Mouse (Mus musculus) naive thymus-derived CD4-positive, alpha-beta T cell, adult 2 months (primary cell): ENCODE data around the gene Gnb4.

ENCODE experiments used
- DNase-seq: peaks from one replicate; pipeline ENCODE4 v3.0.0-alpha.2; 2011; ENCODE audit warnings: low read depth

Gene Gnb4

DNA sequence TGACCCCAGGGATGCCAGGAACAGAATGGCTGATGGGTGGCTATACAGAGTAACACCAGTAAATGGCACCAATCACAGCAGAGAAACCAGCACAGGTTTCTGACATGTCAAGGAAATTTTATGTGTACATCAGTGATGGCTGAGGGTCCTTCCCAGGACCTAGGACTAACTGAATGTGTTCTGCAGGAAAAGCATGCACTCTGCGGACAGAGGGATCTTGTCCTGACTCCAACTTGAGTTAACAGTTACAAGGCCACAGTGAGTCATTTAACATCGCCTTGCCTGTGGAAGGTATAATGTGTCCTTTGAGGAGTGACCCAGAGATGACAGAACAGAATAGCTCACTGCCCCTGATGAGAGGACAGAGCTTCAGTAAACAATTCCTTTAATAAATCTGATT lies 1.6 kb downstream of the Gnb4 start:
- no peak for DNase-seq

DNA sequence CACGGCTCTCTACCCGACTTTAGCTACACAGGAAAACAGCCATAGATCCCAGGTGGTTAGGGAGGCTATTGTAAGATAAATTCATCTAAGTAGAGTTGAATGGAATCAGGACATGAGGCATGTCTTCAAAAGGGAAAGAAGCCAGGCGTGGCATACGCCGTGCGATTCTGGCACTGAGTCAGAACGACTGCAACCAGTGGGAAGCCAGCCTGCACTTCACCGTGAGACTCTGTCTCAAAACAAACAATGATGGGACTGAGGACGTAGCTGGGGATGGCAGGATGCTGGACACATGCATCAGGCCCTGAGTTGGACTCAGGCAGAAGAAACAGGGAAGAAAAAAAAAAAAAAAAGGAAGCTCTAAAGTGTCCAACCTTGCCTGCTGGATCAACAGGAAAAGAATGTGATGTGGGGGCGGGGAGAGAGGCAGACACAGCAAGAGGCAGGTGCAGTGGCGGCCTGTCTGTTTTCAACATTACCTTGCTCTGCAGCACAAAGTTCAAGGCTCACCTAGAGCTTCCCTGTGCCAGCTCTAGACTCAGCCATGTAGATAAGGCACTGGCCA lies 4.7 kb downstream of the Gnb4 start:
- DNase-seq: no peak

DNA sequence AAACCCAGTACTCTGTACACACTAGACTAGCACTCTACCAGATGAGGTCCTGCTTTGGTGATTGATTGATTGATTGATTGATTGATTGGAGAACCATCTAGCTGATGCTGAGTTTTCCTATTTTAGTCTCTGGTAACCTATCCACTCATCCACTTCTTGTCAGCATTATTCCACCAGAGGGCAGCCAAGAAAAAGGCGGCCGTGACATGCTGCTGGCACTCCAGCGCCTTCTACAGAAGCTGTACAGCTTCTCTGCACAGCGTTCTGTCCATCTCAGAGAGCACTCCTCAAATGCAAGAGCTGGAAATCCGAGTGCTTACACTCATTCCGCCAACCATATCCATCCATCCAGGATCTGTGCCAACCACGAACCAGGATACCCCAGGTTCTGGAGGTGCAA lies 5.8 kb downstream of the Gnb4 start:
- peak; percentile 42 for DNase-seq

- no peak for DNase-seq
These were observed 7.2 kb downstream of the Gnb4 start for GRCm38 (mm10) chr3:32609233-32609632.

DNA sequence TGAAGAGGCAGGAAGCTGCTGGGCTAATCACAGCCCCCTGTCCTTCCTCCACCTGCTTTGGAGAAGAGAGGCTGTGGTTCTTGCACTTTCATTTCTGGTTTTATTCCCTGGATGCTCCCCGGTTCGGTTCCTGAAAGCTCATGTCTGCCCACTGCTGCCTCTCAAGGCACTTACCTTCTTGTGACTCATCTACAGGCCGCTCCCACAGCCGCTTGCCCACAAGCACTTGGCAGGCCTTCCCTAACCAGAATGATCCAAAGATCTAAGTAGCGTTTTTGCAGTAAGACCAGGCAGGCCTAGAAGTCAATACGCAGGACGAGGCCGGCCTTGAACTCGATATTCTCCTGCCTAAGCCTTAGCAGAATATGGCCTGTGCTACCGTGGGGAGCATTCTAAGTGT lies 15.3 kb downstream of the Gnb4 start:
- no peak for DNase-seq

DNA sequence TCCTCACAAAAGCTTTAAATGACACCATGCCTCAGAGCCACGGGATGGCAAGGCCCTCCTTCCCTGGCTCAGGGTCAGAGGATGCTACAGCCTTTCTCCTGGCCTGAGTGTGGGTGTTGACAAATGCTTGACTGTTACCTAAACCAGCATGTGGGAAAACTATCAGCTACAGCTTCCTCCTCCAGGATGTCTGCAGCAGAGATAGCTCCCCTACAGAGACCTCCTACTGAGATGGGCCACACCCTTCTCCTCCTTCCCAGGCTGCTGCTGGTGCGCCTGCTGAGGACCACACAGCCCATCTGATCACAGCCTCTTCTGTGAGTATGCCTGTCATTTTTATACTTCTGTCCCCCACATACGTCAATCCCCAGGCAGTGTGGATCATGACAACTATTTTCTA lies 17.1 kb downstream of the Gnb4 start:
- DNase-seq: no peak

- DNase-seq: no peak
These were observed 21.3 kb downstream of the Gnb4 start for GRCm38 (mm10) chr3:32595080-32595479.

DNA sequence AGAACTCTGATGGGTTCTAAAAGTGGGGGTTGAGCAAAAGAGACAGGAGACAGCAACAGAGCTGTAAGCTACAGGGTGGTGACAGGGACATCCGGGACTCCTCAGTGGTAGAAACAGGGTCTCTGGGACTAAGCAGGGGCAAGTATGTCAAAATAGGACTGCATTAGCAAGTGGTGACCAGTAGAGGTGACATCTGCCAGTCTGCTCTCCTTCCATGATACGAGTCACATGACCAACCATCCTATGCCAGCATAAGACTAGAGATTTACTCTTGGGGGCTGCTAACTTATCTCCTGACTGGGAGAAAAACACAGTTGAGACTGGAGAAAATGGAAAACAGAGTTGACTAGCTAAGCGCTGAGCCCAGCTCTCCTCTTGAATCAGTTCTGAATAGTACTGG lies 30.1 kb downstream of the Gnb4 start:
- no peak for DNase-seq

DNA sequence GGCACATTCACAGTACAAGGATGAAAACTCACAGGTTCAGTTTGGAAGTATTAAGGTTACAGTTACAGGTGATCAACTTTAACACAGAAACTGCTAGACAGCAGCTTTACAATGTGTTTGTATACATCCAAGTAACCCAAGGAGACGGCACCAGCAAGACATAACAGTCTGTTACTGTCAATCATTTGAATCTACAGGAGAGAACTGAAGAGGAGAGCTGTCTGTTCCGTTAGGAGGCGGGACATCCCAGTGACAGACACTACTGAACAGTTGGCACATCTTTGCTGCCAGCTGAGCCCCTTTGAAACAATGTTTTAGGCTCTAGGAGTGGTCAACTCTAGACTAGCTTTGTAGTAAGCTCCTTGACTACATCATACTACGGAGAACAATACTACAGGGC lies 32.9 kb downstream of the Gnb4 start:
- DNase-seq: no peak

DNA sequence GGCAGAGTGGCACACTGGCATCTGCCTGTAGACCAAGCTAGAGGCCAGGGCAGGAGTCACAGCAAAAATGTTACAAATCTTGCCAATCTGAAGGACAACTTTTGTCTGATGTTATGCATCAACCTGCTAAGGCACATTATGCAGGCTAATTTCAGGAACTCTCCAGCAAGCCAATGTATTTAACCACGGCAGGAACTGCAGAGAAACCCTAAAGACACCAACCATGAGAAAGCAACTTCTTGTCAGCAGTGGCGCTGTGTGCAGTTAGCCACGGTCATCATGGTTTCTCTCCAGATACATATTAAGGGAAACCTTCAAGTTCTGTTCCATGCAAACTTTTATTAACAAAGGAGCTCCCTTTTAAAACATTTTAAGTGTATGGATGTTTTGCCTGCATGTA lies 34.5 kb downstream of the Gnb4 start:
- no peak for DNase-seq

- DNase-seq: no peak
These were observed 35.6 kb downstream of the Gnb4 start for GRCm38 (mm10) chr3:32580738-32581137.

DNA sequence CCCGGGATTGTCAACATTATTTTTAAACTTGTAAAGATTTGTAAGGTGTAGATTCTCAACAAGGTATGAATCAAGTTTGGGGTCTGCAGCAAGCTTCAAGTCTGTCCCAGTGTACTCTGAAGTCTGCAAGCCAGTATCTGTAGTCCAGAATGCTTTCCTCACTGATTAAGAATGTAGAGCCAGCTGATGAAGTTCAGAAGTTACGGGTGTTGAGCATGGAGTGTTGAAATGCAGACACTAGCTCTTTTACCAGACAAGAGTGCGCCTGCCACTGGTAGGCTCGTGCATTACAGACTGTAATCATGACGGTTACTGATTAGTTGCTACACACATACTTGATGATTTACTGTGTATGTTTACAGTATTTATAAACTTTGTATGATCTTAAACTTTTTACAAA lies 37.6 kb downstream of the Gnb4 start:
- DNase-seq: no peak

GRCm38 (mm10) chr3:32575151-32575550 lies 41.2 kb downstream of the Gnb4 start:
- DNase-seq: no peak

GRCm38 (mm10) chr3:32573881-32574280 lies 42.5 kb downstream of the Gnb4 start:
- no peak for DNase-seq

DNA sequence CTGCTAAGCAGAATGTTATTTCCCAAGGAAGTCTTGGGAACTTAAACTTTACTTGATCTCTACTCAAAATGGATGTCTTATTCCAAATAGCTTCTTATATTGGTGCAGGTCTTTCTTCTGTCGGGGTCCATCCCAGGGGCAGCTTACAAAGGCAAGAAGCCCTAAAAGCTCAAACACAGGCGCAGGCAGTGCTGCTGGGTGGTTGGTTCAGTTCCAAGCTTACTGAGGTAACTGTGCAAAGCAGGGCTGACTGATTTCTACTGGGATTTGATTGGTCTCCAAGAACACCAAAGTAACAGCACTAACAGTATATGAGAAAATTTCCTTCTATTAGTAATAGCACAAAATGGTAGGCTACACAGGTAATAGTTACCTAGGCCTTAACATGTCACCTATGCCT lies 43.3 kb downstream of the Gnb4 start:
- DNase-seq: no peak

DNA sequence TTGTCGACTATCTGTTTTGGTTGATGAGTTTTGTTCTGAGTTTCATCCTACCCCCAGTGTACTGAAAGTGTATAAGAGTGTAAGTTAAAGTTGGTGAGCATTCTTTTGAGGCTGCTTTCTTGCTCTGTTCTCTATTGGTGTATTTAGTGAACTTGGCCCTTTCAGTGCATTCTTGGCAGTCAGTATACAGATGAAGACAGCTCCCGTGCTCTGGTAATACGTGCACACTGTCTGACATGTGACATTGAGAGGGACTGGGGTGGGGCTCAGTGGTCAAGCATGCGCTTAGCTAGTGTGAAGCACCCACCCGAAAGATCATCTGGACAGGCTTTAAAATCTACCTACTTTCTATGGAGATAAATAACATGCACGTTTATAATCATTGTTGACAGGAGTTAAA lies 53.0 kb downstream of the Gnb4 start:
- DNase-seq: no peak

- peak; percentile 11 for DNase-seq
These were observed 63.3 kb downstream of the Gnb4 start for GRCm38 (mm10) chr3:32553061-32553460.

GRCm38 (mm10) chr3:32538091-32538490 lies 78.3 kb downstream of the Gnb4 start:
- DNase-seq: no peak

- no peak for DNase-seq
These were observed 78.8 kb downstream of the Gnb4 start for GRCm38 (mm10) chr3:32537556-32537955.

DNA sequence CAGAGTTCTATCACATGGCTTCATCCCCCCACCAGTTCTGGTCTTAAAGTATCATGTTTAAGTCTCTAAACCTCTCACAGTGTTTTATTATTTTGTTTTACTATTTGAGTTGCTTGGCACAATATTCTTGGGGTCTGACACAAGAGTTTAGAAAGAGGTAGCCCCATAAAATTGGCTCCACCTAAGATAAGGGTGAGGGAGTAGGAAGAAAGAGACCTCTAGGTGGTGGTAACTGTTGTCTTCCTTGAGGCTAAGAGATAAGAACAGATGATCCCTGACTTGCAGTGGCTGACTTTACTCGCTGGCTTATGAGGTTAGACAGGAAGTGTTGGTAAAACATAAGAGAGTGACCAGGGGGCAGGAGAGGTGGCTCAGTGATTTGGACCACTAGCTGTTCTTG lies 80.7 kb downstream of the Gnb4 start:
- DNase-seq: no peak
